Mouse (Mus musculus): ENCODE data around the gene Ttc30a1.

Ttc30a1 gene

DNA sequence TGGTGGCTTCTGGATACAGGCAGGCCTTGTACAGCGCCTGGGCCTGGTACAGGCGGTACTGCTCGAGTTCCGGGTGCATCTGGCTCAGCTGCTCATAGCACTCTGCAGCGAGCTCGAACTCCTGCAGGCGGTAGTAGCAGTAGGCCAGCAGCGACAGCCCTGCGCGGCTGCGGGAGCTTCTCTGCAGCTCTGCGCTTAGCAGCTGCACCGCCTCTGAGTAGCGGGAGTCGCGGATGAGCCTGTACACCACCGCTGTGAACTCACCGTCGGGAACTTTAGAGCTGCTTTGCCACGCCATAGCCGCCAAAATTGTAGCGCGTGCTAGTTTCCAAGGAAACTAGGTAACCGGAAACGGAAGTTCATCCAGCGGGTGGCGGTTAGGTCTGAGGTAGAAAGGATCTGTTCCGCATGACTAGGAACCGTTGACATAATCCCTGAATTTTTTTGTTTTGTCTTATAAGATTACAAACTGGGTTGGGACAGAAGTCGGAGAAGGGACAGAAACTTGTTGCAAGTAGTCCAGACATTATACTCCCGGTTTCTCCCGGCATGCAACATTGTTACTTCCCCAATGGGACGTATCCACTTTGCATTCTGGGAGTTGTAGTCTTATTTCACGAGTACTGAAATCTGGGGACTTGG is at the start of gene Ttc30a1:
Gene Ttc30a1, minus strand, starts transcription at position 528 of the 642 bp plus-strand sequence.
- DNase-seq (ENCODE audit: low spot score in 2 of 2): peak; percentile 73 to 74

DNA sequence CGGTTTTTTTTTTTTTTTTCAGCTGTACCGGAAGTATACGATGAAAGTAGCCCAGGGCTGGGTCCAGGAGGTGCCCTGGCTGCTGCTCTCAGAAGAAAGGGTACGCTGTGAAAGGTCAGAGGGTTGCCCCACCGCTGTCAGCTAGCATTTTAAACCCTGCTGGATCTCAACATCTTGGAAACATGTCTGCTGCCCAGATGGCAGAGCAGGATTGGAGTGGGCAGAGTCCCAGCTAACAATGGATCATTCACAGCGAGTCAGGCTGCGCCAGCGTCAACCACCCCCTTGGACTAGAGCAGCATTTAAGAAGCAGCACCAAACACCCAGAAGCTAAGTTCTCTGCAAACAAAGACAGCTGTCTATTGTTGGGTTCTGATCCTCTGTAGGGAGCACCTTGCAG is 48.3 kb upstream of the Ttc30a1 start:
- DNase-seq (ENCODE audit: low spot score in 2 of 2): no peak

DNA sequence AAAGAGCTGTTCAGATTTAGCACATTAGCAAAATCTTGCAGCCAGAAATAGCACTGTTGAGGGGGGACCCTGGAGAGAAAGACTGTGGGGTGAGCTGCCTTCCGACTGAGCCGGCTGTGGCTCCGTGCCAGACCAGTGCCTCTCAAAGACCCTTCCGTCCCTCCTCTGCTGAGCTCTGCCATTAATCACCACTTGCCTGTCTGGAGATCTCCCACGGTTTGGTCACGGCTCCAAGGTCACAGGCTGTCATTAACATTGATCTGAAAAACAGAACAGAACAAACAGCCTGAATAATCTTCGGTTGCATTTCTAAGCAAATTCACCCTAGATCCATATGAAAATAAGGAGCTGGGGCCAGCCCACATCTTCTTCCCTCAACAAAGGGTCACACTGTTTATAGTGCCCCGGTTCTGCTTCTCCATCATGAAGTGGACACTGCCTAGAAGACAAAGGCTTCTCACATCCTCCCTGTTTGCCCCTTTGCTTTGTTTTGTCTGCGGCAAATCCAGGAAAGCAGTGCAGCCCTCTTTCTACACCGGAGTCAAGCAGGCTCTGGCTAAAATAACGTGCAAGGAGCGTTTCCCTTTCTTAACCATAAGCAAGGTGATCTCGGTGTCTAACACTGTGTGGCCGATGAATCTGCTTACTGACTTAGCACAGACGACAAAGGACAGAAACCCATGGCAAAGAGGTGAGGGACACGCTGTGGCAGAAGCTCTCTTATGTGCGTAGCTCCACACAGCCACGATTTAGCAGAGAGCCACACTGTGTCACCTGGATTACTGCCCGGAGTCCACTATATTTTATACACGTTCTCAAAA is 47.5 kb upstream of the Ttc30a1 start:
- DNase-seq (ENCODE audit: low spot score in 2 of 2): no peak

DNA sequence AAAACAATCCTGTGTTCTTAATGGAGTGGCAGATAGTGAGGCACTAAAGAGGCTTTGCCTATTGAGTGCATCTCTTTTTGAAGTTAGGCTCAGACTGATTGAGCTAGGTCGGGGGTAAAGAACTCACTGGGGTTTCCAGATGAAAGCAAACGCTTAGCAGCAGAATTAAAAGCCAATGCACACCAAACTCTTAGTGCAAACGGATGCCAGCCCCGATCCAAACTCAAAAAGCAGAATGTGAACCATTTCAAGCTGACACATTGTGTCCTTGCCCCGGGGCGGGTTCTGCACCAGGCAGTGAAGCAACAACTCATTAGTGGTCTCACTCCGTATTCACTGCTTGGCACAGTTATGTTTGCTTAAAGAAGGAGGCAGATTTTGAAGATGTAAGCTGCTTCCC is 35.1 kb upstream of the Ttc30a1 start:
- DNase-seq (ENCODE audit: low spot score in 2 of 2): no peak

DNA sequence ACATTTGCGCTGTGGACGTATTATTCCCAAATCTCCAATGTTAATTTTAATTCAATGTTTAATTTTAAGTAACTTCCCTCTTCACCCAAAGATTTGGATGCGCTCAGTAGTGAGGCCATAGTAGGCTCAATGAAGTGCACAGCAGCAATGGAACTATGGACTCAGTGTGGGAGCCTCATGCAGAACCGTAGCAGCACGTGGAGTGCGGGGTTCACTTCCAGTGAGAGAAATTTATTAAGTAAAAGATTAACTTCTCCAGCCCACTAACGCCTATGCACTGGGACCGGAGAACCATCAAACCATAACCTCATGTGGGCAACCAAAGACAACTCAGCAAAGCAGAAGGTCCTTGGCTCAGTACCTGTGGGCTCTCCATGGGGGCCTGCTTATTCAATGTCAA is 34.4 kb upstream of the Ttc30a1 start:
- no peak for DNase-seq (ENCODE audit: low spot score in 2 of 2)

DNA sequence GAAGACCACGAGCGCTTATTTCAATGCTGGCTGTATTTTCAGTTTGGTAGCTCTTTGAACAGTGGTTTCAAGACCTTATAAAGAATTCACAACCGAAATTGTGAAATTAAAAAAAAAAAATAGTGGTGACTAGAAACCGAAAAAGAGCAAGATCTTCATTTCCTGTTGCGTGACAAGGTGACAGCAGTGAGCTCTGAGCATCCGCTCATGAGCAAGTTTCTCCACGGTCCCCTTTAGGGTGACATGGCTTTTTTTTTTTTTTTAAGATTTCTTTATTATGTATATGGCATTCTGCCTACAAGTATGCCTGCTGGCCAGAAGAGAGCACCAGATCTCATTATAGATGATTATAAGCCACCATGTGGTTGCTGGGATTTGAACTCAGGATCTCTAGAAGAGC is 33.7 kb upstream of the Ttc30a1 start:
- no peak for DNase-seq (ENCODE audit: low spot score in 2 of 2)

DNA sequence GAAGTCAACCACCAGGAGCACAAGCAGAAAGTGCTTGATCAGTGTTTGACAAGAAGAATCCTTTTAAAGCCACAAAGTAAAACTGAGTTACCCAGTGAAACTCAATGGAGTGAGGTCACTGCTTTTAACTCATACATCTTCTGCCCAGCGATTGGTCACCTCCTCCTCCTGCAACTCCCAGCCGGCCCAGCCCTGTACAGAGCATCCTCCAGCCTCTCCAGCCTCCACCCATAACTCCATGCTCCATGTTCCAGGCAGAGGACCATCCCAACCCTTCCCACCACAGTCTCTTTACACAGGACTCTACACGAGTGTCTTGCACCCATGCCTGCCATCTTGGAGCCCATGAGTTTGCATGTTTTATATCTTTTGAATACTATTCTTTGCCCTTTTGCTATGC is 32.9 kb upstream of the Ttc30a1 start:
- no peak for DNase-seq (ENCODE audit: low spot score in 2 of 2)

DNA sequence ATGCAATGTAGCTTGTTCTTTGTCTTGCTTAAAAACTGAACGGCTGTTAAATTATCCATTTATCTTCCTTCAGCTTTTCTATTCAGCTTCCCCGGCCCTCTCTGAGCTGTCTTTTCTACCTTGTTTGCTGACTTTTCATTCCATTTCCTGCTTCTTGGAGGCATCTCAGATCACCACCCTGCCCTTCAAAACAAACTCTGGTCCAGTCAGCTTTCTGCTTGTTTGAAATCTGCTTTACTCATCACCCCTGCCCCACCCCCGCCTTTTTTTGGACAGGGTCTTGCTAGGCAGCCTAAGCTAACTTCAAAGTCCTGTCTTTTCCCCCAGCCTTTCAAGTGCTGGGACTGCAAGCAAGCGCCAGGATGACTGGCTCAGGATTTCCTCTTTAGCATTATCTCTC is 24.4 kb upstream of the Ttc30a1 start:
- DNase-seq (ENCODE audit: low spot score in 2 of 2): no peak

DNA sequence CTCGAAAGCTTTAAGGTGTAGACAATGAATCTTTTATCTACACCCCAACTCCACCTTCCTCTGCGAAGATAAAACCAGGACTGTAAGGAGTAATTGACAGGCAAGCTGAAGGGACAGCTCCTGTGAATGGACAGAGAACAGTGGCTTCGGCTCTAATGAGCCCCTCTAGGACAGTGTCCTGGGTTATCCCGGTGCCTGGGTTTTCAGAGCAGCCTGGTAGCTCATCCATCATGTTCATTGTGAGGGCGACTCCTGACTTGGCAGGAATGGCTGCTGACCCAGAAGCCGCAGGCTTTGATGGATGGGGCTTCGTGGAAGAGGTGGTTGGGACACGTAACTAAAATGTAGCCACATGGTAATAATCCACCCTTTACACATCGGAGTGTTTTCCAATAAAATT is 21.1 kb upstream of the Ttc30a1 start:
- no peak for DNase-seq (ENCODE audit: low spot score in 2 of 2)

DNA sequence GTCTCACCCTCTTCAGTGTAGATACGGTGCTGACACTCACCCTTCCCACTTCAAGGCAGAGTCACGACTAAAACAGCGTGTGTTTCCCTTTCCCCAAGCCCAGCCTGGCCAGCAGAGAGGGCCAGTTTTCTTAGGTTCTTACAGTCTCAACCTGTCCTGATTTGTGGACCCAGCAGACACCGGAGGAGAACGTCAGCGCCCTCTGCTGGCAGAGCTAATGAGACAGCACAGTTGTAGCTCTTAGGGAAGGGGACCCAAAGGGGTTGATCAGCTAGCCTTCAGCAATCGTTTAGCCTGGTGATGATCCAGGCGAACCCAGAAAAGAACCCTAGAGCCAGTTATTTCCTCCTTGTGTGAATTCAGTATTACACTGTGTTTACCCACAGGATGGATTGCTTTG is 19.6 kb upstream of the Ttc30a1 start:
- peak; percentile 35 to 59 for DNase-seq (ENCODE audit: low spot score in 2 of 2)

DNA sequence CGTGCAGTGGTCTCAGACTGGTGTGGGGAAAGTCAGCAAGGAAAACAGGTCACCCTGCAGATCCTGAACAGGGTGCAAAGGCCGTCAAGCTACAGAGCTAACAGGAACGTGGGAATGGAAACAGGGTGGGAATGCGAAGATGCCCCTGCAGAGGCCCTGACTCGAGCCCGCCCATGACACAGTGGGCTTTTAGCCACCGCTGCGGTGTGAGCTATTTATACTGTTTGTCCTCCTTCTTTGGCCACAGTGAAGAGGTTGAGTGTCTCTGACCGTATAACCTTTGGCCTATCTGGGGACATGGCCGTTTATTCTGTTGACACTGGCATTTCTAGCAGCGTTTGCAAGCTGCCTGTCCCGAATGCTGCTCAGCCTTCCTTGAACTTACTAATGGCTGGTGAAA is 17.9 kb upstream of the Ttc30a1 start:
- DNase-seq (ENCODE audit: low spot score in 2 of 2): no peak

DNA sequence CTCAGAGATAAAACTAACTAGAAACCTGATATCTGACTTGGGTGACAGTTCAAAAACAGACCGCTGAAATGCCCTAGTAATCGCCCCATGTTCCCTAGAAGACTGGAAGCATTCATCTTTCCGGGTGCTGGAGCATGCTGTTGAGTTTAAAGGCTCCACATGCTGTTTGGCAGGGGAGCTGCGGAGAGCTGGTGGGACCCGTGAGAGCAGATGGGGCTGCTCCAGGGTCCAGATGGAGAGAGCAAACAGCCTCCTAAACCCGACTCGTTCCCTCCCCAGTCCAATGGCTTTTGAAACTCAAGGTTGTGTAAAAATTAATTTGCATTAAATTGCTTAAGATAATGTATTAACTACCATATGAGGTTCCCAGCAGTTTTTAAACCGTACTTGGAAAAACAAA is 16.9 kb upstream of the Ttc30a1 start:
- no peak for DNase-seq (ENCODE audit: low spot score in 2 of 2)

DNA sequence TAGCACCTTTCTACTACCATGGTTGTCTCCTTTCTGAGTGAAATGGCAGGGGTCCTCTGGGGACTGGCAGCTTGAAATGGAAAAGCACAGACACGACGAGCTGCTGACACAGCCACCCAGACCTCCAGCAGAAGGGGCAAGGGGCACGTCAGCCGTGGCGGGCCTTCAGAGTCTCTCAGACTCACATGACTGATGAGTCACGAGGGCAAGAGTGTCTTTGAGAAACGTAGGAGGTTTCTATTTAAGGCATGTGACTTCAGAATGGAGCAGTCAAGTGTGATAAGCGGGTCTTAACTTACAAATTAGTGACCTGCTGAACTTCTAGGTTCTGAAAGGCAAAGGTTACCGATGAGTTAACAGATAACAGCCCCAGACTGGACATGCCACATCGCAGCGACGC is 16.0 kb upstream of the Ttc30a1 start:
- DNase-seq (ENCODE audit: low spot score in 2 of 2): no peak

DNA sequence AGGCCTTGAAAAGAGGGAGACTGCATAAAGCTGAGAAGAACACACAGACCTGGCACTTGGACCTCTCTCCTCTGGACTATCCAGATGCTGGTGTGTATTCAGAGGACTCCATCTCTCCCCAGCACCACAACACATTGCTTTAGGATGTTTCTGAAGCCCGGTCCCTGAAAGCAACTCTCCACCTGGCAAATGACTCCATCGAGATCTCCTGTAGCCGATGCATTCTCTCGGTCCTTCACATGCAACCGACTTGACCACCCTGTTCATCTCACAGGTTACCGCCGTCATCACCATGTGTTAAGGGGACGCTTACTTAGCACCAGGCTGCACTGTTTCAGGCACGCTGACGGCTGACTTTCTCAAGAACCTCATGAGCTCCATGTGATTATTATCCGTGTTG is 13.1 kb upstream of the Ttc30a1 start:
- no peak for DNase-seq (ENCODE audit: low spot score in 2 of 2)

DNA sequence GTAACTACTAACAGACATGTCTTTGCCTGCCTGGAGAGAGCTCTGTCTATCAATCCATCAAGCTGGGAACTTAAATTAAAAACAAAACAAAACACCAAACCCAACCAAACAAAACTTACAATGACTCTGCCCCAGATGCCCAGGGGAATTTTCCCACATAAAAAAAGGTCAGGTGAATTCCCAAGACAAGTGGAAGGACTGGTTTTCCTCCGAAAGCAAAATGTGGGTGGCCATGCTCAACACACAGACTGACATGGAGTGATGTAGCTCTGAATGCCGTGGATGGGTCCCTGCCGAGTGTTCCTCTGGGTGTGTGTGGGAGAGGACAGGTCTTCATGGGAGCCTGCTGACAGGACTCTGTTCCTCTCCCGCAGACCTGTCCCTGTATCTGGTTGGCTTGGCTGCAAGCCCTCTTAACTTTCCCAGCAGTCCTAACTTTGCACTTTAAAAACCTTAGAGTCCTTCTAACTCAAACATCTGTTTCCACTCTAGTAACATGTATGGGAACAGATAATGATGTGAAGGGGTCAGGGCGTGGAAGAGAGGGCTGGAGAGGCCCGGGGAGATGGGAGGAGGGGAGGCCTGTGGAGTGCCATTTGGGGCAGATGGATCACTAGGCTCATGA is 9.9 kb upstream of the Ttc30a1 start:
- DNase-seq (ENCODE audit: low spot score in 2 of 2): no peak

DNA sequence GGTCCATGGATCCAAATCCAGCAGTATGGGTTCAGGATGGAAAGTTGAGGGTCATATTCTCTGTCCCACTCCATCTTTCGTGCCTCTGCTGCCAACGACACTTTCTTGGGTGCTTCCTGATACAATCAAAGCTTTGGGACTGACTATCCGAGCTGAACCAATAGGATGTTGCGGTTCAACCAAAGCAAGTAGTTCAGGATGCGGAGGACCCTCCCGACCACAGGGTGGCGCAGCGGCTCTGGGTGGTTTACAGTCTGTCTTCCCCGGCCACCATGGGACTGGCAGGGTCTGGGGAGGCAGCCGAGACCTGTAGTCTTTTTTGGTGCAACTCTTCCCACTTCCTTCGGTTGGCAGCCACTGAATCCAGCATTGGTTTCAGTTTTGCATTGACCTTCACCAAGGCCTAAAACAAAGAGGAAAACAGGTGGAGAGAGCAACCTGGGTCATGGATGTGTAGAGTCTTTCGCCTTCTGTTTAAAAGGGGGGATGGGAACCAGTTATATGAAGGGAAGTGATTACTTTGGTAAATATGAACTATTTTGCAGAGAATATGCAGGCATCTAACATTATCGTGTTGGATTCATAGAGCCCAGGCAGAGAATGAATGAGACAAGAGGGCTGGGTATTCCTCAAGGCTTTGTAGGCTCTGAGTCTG is 9.2 kb upstream of the Ttc30a1 start:
- DNase-seq (ENCODE audit: low spot score in 2 of 2): peak; percentile 30 to 51

DNA sequence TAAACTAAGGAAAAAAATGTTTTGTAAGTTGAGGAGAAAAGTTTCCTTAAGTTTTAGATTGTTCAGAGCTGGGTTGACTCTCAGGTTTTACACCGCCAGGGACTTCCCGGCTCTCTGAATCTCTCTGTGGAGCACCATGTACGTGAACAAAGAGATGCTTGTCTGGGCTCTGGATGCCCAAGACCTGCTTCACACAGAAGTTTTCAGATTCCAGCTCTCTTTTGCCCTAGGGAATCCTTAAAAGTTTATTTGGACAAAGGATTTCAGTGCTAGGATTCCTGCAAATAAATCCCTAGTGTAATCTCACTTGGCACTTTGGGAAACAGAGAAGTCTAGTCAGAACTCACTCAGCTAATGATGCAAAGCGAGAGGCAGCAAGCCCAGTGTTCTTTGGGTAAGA is 7.9 kb upstream of the Ttc30a1 start:
- DNase-seq (ENCODE audit: low spot score in 2 of 2): no peak

DNA sequence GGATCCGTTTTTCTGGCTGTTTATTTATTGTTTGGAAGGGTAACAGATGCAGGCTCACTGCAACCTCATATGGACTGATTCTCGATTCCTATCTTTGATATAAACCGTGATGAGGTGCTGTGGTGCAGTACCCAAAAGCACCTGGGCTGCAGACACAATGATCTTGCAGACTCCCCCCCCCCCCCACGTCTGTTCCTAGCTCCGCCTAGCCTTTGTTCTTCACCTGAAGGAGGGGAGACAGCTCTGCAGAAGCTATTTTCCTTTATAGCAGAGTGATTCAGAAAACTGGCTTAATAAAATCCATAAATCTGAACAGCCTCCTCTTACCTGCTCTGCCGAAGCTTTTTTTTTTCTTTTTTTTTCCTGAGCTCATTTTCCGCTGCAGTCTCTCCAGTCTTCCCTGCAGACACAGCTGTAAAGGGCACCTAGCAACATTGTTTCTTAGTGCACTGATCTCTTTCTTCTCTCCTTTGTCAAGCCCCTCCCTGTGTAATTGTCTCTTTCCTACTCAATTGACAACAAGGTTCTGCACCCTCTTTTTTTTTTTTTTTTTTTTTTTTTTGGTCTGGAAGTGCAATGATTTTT is 7.1 kb upstream of the Ttc30a1 start:
- DNase-seq (ENCODE audit: low spot score in 2 of 2): no peak

DNA sequence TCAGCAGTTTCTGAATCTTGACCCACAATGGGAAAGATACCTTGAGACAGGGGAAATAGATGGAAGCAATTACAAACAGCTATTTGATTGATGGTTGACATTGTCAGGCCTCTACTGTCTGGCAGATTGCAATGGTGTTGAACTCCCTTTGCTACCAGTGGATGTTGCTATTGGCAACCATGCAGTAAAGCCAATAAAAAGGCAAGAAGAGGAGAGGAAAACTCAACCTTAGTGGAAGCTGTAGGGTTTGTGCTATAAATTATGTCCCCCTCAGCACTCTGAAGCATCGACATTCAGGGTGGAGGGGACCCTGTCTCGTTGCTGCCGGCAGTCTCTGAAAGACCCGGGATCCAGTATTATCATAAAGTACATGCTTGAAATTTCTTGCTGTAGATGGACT is 6.6 kb upstream of the Ttc30a1 start:
- no peak for DNase-seq (ENCODE audit: low spot score in 2 of 2)

DNA sequence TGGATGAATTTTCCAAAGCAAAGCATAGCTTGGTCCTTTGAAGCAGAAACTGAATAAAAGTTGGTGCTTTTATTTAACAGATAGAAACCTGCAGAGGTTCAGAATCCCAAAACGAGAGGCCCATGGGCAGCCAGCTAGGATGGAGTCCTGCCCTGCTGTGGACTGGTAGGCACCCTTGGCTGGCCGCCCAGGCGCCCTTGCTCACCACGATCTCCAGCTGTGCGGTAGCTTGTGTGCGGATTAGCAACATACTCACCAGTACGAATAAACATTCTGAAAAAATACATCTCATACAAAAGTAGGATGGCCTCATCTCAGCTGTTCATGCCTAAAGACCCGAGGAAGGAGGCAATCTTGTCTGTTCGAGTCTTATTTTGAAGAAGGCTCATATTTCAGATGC is 6.0 kb upstream of the Ttc30a1 start:
- DNase-seq (ENCODE audit: low spot score in 2 of 2): no peak

DNA sequence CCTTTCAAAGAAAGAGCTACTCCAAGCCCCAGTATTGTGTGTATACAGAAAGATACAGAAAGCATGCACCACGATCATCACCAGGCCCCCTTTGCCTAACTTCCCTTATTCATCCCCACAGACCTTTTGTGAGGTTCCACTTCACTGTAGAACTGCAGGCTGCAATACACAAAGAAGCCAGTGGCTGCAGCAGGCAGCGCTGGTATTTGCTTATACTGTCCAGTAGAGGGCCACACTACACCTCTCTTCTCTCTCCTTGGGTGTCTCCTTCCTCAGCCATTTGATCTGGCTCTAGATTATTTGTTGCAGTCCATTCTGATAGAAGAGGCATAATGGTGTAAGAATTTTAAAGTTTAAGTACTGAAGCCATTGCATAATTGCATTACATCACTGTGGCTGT is 3.4 kb upstream of the Ttc30a1 start:
- DNase-seq (ENCODE audit: low spot score in 2 of 2): peak; percentile 24 to 54

DNA sequence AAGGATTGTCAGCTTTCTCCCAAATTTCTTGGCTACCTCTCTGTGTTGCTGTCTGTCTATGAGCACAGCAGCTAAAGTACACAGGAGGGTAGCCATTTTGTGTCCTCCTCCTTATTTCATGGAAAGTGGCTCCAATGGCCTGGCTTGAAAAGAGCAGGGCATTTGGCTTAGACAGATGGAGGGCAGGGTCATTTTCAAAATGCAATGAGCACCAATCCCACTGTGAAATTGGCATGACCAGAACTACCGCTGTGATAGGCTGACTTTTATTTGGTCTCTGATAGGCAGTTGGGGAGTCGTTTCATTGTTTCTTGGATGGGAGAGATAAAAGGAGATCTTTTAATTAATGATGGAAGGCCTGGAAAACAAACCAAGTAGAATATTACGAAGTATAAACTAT is 2.1 kb upstream of the Ttc30a1 start:
- DNase-seq (ENCODE audit: low spot score in 2 of 2): no peak

Measured in urinary bladder, postnatal 36 days (tissue).